Mouse (Mus musculus) stomach, embryonic 16.5 days (tissue): ENCODE measurements around the gene Bap1. TPM values are rescaled to one million over a fixed set of nuclear protein-coding genes. Genes with fewer than 3 reads are reported as not detected.

Experiments
- ATAC-seq: fragments of 200-750 bp; cut with Nextera tagmentation; 2 replicates; pipeline ENCODE4 v1.8.0; 2017; ENCODE audit warnings: moderate number of reproducible peaks, moderate TSS enrichment; ENCODE audit not compliant: insufficient read depth, low FRiP score
- H3K27ac ChIP-seq: fragments of 300-500 bp; sonication (generic); 2 replicates; pipeline ENCODE4 v1.5.1; 2014; ENCODE audit warnings: low read length
- H3K27me3 ChIP-seq: fragments of 300-500 bp; sonication (generic); 2 replicates; pipeline ENCODE4 v1.6.1; 2014; ENCODE audit warnings: low read length, control low read depth, mixed read lengths; ENCODE audit not compliant: control insufficient read depth, insufficient read depth
- H3K36me3 ChIP-seq: fragments of 300-500 bp; sonication (generic); 2 replicates; pipeline ENCODE4 v1.6.1; 2014; ENCODE audit warnings: low read length; ENCODE audit not compliant: control insufficient read depth, insufficient read depth
- H3K4me1 ChIP-seq: fragments of 300-500 bp; sonication (generic); 2 replicates; pipeline ENCODE4 v1.6.1; 2014; ENCODE audit warnings: low read length, control low read depth, mixed read lengths; ENCODE audit not compliant: control insufficient read depth, insufficient read depth
- H3K4me2 ChIP-seq: fragments of 300-500 bp; sonication (generic); 2 replicates; pipeline ENCODE4 v1.6.1; 2014; ENCODE audit warnings: low read depth, low read length, mixed read lengths
- H3K4me3 ChIP-seq: fragments of 300-500 bp; sonication (generic); replicated peaks from 2 replicates; pipeline ENCODE4 v1.5.1; 2014; ENCODE audit warnings: mild to moderate bottlenecking, low read length
- H3K9ac ChIP-seq: fragments of 300-500 bp; sonication (generic); 2 replicates; pipeline ENCODE4 v1.6.1; 2014; ENCODE audit warnings: low read length
- H3K9me3 ChIP-seq: fragments of 300-500 bp; sonication (generic); replicated peaks from 2 replicates; pipeline ENCODE4 v1.6.1; 2016; ENCODE audit warnings: low read length, control low read depth; ENCODE audit not compliant: control insufficient read depth
- WGBS: fragments of 180-500 bp; shearing (Covaris S2); extraction: QIAGEN DNeasy Blood & Tissue Kit; methylation state at CpG from one replicate; pipeline ENCODE4 v1.1.7; 2014; 5-methylcytosine and 5-hydroxymethylcytosine counted together
- polyA plus RNA-seq: library from polyadenylated mRNA; unstranded; fragments of >200 nt; fragmentation: Nextera tagmentation; extraction: Ambion mirVana; gene quantifications from 2 replicates; pipeline ENCODE4 v1.2.1, GENCODE M21; 2015

The Bap1 gene
- polyA plus RNA-seq, 1 experiment from 2014 or later: 64.1 TPM

- Histone ChIP-seq H3K4me1 (0 out of 2 replicates have a peak, but pooled peaks cover 7% of the 10 kb centered on the region), H3K27ac (no peak overlapping the region), H3K27me3 (no peaks in the 10 kb centered on the region), H3K4me3 (no peak overlapping the region), H3K36me3 (no peaks in the 10 kb centered on the region), H3K4me2 (no peak overlapping the region), H3K9ac (no peak overlapping the region), H3K9me3 (no peaks in the 10 kb centered on the region)
- 86% methylated on average over 6 of the region's 6 CpGs for WGBS
- ATAC-seq: no peak
Observed at GRCm38 (mm10) chr14:31211854-31212253, 39.4 kb upstream of the Bap1 start.

- Histone ChIP-seq H3K27me3 (no peaks in the 10 kb centered on the region), H3K4me2 (no peak overlapping the region), H3K36me3 (no peaks in the 10 kb centered on the region), H3K4me1 (0 out of 2 replicates have a peak, but pooled peaks cover under 1% of the 10 kb centered on the region), H3K9ac (0 out of 2 replicates have a peak overlapping the region, but pooled peaks have one; percentile 31), H3K9me3 (no peaks in the 10 kb centered on the region), H3K27ac (no peak overlapping the region), H3K4me3 (no peak overlapping the region)
- 63% methylated on average over 3 of the region's 3 CpGs for WGBS
- no peak for ATAC-seq
Observed at GRCm38 (mm10) chr14:31212499-31212898, 38.8 kb upstream of the Bap1 start.

GRCm38 (mm10) chr14:31213868-31214267, 37.4 kb upstream of the Bap1 start:
- H3K9me3 ChIP-seq: no peaks in the 10 kb centered on the region
- H3K36me3 ChIP-seq: no peaks in the 10 kb centered on the region
- H3K9ac ChIP-seq: no peak overlapping the region
- H3K4me3 ChIP-seq: no peak overlapping the region
- H3K4me2 ChIP-seq: no peak overlapping the region
- 68% methylated on average over 8 of the region's 8 CpGs for WGBS
- no peaks in the 10 kb centered on the region for H3K27me3 ChIP-seq
- ATAC-seq: no peak
- H3K27ac ChIP-seq: no peak overlapping the region
- 0 out of 2 replicates have a peak, but pooled peaks cover 2% of the 10 kb centered on the region for H3K4me1 ChIP-seq

GRCm38 (mm10) chr14:31214684-31215083, 36.6 kb upstream of the Bap1 start:
- H3K4me3 ChIP-seq: no peak overlapping the region
- H3K27me3 ChIP-seq: no peaks in the 10 kb centered on the region
- no peaks in the 10 kb centered on the region for H3K9me3 ChIP-seq
- H3K4me1 ChIP-seq: 0 out of 2 replicates have a peak, but pooled peaks cover 2% of the 10 kb centered on the region
- no peak overlapping the region for H3K27ac ChIP-seq
- WGBS: 84% methylated on average over 3 of the region's 3 CpGs
- H3K36me3 ChIP-seq: no peaks in the 10 kb centered on the region
- ATAC-seq: no peak
- no peak overlapping the region for H3K4me2 ChIP-seq
- no peak overlapping the region for H3K9ac ChIP-seq

- no peak overlapping the region for H3K4me2 ChIP-seq
- ATAC-seq: peak; percentile 38; the same call in 1 of the 2 replicates
- no peak overlapping the region for H3K4me3 ChIP-seq
- H3K27ac ChIP-seq: no peak overlapping the region
- H3K27me3 ChIP-seq: no peaks in the 10 kb centered on the region
- H3K9ac ChIP-seq: no peak overlapping the region
- H3K9me3 ChIP-seq: no peaks in the 10 kb centered on the region
- 0 out of 2 replicates have a peak, but pooled peaks cover 2% of the 10 kb centered on the region for H3K4me1 ChIP-seq
- no peaks in the 10 kb centered on the region for H3K36me3 ChIP-seq
- 35% methylated on average over 15 of the region's 15 CpGs for WGBS
Observed at GRCm38 (mm10) chr14:31215157-31216002, 35.9 kb upstream of the Bap1 start.

GRCm38 (mm10) chr14:31216846-31217245, 34.4 kb upstream of the Bap1 start, which contains the start of gene Nisch:
Nisch (minus strand) TSS chr14:31216946.
- Histone ChIP-seq H3K4me2 (peak within 1 kb of the TSS; percentile 14; the same call in 1 of the 2 replicates), H3K27ac (no peak within 1 kb of the TSS), H3K4me1 (0 out of 2 replicates have a peak, but pooled peaks cover 2% of the 10 kb centered on the region), H3K4me3 (no peak within 1 kb of the TSS), H3K9ac (peak within 1 kb of the TSS; percentile 41), H3K36me3 (no peaks in the 10 kb centered on the region), H3K27me3 (no peaks in the 10 kb centered on the region), H3K9me3 (no peaks in the 10 kb centered on the region)
- 59% methylated on average over 2 of the region's 2 CpGs for WGBS
- ATAC-seq: no peak

- H3K9me3 ChIP-seq: no peaks in the 10 kb centered on the region
- peak; percentile 75; the same call in 1 of the 2 replicates for ATAC-seq
- peak within 1 kb of the TSS; percentile 14; the same call in 1 of the 2 replicates for H3K4me2 ChIP-seq
- 0 out of 2 replicates have a peak, but pooled peaks cover 2% of the 10 kb centered on the region for H3K4me1 ChIP-seq
- H3K27ac ChIP-seq: no peak within 1 kb of the TSS
- H3K27me3 ChIP-seq: no peaks in the 10 kb centered on the region
- peak within 1 kb of the TSS; percentile 41 for H3K9ac ChIP-seq
- no peak within 1 kb of the TSS for H3K4me3 ChIP-seq
- H3K36me3 ChIP-seq: no peaks in the 10 kb centered on the region
- WGBS: 9% methylated on average over 11 of the region's 11 CpGs
Observed at GRCm38 (mm10) chr14:31217666-31218065, 33.6 kb upstream of the Bap1 start, which contains the start of gene Sema3g. Sema3g (plus strand) TSS chr14:31217860.

- Histone ChIP-seq H3K9ac (peak overlapping the region; percentile 51; the same call in 1 of the 2 replicates), H3K36me3 (no peaks in the 10 kb centered on the region), H3K9me3 (no peaks in the 10 kb centered on the region), H3K4me2 (no peak overlapping the region), H3K27ac (peak overlapping the region; percentile 67), H3K4me1 (peaks cover 13% of the 10 kb centered on the region), H3K4me3 (no peak overlapping the region), H3K27me3 (no peaks in the 10 kb centered on the region)
- peak; percentile 79; the same call in 1 of the 2 replicates for ATAC-seq
- WGBS: 37% methylated on average over 4 of the region's 4 CpGs
Observed at GRCm38 (mm10) chr14:31226978-31227377, 24.3 kb upstream of the Bap1 start.

- 46% methylated on average over 6 of the region's 6 CpGs for WGBS
- H3K27ac ChIP-seq: no peak overlapping the region
- no peak overlapping the region for H3K4me3 ChIP-seq
- no peak for ATAC-seq
- no peaks in the 10 kb centered on the region for H3K27me3 ChIP-seq
- H3K4me2 ChIP-seq: no peak overlapping the region
- no peak overlapping the region for H3K9ac ChIP-seq
- H3K9me3 ChIP-seq: no peaks in the 10 kb centered on the region
- H3K4me1 ChIP-seq: peaks cover 13% of the 10 kb centered on the region
- H3K36me3 ChIP-seq: no peaks in the 10 kb centered on the region
Observed at GRCm38 (mm10) chr14:31228234-31228633, 23.0 kb upstream of the Bap1 start.
